Mouse (Mus musculus) stomach, embryonic 14.5 days (tissue): ENCODE measurements at regions not wholly inside any gene's neighbourhood (a gene's known extent, or its start where the extent isn't known, plus 50 kb on each side); places are given as distances from the start of the nearest gene placed in this dataset.

ENCODE experiments used
- ATAC-seq: fragments of 200-750 bp; cut with Nextera tagmentation; 2 replicates; pipeline ENCODE4 v1.8.0; 2017; ENCODE audit warnings: low read depth, moderate TSS enrichment; ENCODE audit not compliant: insufficient number of reproducible peaks, insufficient read depth, low FRiP score
- H3K27ac ChIP-seq: fragments of 300-500 bp; sonication (generic); 2 replicates; pipeline ENCODE4 v1.5.1; 2014; ENCODE audit warnings: mild to moderate bottlenecking, low read length, moderate library complexity, mixed read lengths
- H3K27me3 ChIP-seq: fragments of 300-500 bp; sonication (generic); 2 replicates; pipeline ENCODE4 v1.6.1; 2014; ENCODE audit warnings: low read length, control low read depth, mixed read lengths; ENCODE audit not compliant: control insufficient read depth, insufficient read depth
- H3K36me3 ChIP-seq: fragments of 300-500 bp; sonication (generic); 2 replicates; pipeline ENCODE4 v1.6.1; 2014; ENCODE audit warnings: mild to moderate bottlenecking, control low read depth, low read length, moderate library complexity, mixed read lengths; ENCODE audit not compliant: control insufficient read depth, insufficient read depth
- H3K4me1 ChIP-seq: fragments of 300-500 bp; sonication (generic); 2 replicates; pipeline ENCODE4 v1.6.1; 2014; ENCODE audit warnings: low read length, control low read depth, mixed read lengths; ENCODE audit not compliant: control insufficient read depth, insufficient read depth
- H3K4me2 ChIP-seq: fragments of 300-500 bp; sonication (generic); replicated peaks from 2 replicates; pipeline ENCODE4 v1.6.1; 2014; ENCODE audit warnings: low read depth, low read length, control low read depth
- H3K4me3 ChIP-seq: fragments of 300-500 bp; sonication (generic); 2 replicates; pipeline ENCODE4 v1.5.1; 2014; ENCODE audit warnings: low read depth, low read length, control low read depth
- H3K9ac ChIP-seq: fragments of 300-500 bp; sonication (generic); replicated peaks from 2 replicates; pipeline ENCODE4 v1.6.1; 2014; ENCODE audit warnings: low read depth, mild to moderate bottlenecking, control low read depth, low read length, moderate library complexity, mixed read lengths
- H3K9me3 ChIP-seq: fragments of 300-500 bp; sonication (generic); 2 replicates; pipeline ENCODE4 v1.6.1; 2016; ENCODE audit warnings: low read depth, low read length, control low read depth; ENCODE audit not compliant: control insufficient read depth
- WGBS: fragments of 180-500 bp; shearing (Covaris S2); extraction: QIAGEN DNeasy Blood & Tissue Kit; methylation state at CpG from one replicate; pipeline ENCODE4 v1.1.7; 2014; 5-methylcytosine and 5-hydroxymethylcytosine counted together

- no peaks in the 10 kb centered on the region for H3K36me3 ChIP-seq
- H3K27ac ChIP-seq: no peak overlapping the region
- H3K4me3 ChIP-seq: no peak overlapping the region
- WGBS: 68% methylated on average over 2 of the region's 2 CpGs
- H3K4me1 ChIP-seq: no peaks in the 10 kb centered on the region
- no peaks in the 10 kb centered on the region for H3K9me3 ChIP-seq
- no peak overlapping the region for H3K9ac ChIP-seq
- H3K4me2 ChIP-seq: no peak overlapping the region
- H3K27me3 ChIP-seq: no peaks in the 10 kb centered on the region
- ATAC-seq: no peak
Observed at GRCm38 (mm10) chrX:158451792-158452191, 408.7 kb upstream of the Cnksr2 start.

- no peak overlapping the region for H3K4me3 ChIP-seq
- no peak overlapping the region for H3K4me2 ChIP-seq
- peak; percentile 46; the same call in 1 of the 2 replicates for ATAC-seq
- H3K36me3 ChIP-seq: no peaks in the 10 kb centered on the region
- no peaks in the 10 kb centered on the region for H3K9me3 ChIP-seq
- H3K27ac ChIP-seq: no peak overlapping the region
- no peaks in the 10 kb centered on the region for H3K27me3 ChIP-seq
- no peak overlapping the region for H3K9ac ChIP-seq
- 56% methylated on average over 2 of the region's 2 CpGs for WGBS
- no peaks in the 10 kb centered on the region for H3K4me1 ChIP-seq
Observed at GRCm38 (mm10) chrX:158423554-158424258, 380.6 kb upstream of the Cnksr2 start.

- Histone ChIP-seq H3K27me3 (no peaks in the 10 kb centered on the region), H3K4me2 (no peak overlapping the region), H3K9ac (no peak overlapping the region), H3K4me1 (no peaks in the 10 kb centered on the region), H3K4me3 (no peak overlapping the region), H3K36me3 (no peaks in the 10 kb centered on the region), H3K27ac (no peak overlapping the region), H3K9me3 (no peaks in the 10 kb centered on the region)
- ATAC-seq: no peak
- 79% methylated on average over 4 of the region's 4 CpGs for WGBS
Observed at GRCm38 (mm10) chrX:158394184-158394894, 351.2 kb upstream of the Cnksr2 start.

- Histone ChIP-seq H3K9ac (no peak overlapping the region), H3K4me3 (no peak overlapping the region), H3K9me3 (no peaks in the 10 kb centered on the region), H3K4me1 (no peaks in the 10 kb centered on the region), H3K27ac (no peak overlapping the region), H3K36me3 (no peaks in the 10 kb centered on the region), H3K27me3 (no peaks in the 10 kb centered on the region), H3K4me2 (no peak overlapping the region)
- WGBS: 60% methylated on average over 4 of the region's 4 CpGs
- no peak for ATAC-seq
Observed at GRCm38 (mm10) chrX:158375791-158376190, 332.7 kb upstream of the Cnksr2 start.

DNA sequence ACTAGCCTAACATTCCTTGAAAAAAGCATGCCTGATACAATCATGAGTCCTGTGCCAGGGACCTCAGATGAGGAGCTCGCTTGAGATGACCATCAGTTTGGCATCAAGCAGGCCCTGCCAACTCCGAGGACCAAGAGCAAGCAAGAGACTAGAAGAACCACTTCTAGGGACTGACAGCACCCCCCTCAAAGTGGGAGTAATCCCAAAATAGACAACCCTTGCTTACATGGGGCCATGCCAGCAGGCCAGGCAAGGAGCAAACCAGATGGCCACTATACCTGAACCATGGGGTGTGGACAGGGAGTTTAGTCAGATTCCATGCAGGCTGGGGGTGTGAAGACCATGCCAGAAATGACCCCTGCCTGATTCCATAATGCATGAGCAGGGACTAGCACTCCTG is 330.1 kb upstream of the Cnksr2 start:
- Histone ChIP-seq H3K27ac (no peak overlapping the region), H3K36me3 (no peaks in the 10 kb centered on the region), H3K9me3 (no peaks in the 10 kb centered on the region), H3K4me1 (no peaks in the 10 kb centered on the region), H3K4me2 (no peak overlapping the region), H3K4me3 (no peak overlapping the region), H3K9ac (no peak overlapping the region), H3K27me3 (no peaks in the 10 kb centered on the region)
- WGBS: 80% methylated on average over 2 of the region's 2 CpGs
- no peak for ATAC-seq
